Comparison of ENCODE assay signal across 19 mouse cellular contexts in genomic region chr16:77030435-77030834, GRCm38 (mm10). TPM values are rescaled to one million over a fixed set of nuclear protein-coding genes. Genes with fewer than 3 reads are reported as not detected.
A peak's percentile ranks its signal among the peaks of the same experiment; 100 is the strongest.
DNase-seq lines count a peak whose midpoint lies in the region; ATAC-seq and TF ChIP-seq lines count a peak whose summit lies in the region.
"Had no signal": no experiment of that assay in that cellular context is flagged by ENCODE, and none has a peak within 500 bp of the region (broad histone marks: within the 10 kb centered on the region; RNA-seq: fewer than 3 reads in every experiment).

No protein-coding gene starts in this region.

- no peak overlapping the region for H3K27ac ChIP-seq in lung, embryonic 14.5 days (ENCODE audit: low read depth)
- peak overlapping the region; percentile 46 for H3K27ac ChIP-seq in macrophage
- no peak overlapping the region for H3K27ac ChIP-seq in embryonic facial prominence, embryonic 10.5 days (replicated peaks)
- H3K27ac ChIP-seq: embryonic facial prominence, embryonic 15.5 days; limb, embryonic 12.5 days had no signal

- WGBS in lung, embryonic 14.5 days: 42% methylated on average over 2 of the region's 2 CpGs
- 0% methylated on average over 1 of the region's 2 CpGs for WGBS in macrophage (ENCODE audit: missing documents)
- 58% methylated on average over 2 of the region's 2 CpGs for WGBS in embryonic facial prominence, embryonic 10.5 days

- no peak overlapping the region for H3K9ac ChIP-seq in lung, embryonic 14.5 days
- H3K9ac ChIP-seq: embryonic facial prominence, embryonic 15.5 days; limb, embryonic 12.5 days had no signal

- no peak for TF ChIP-seq CTCF in lung, embryonic 14.5 days (IDR thresholded peaks at IDR 0.05; ENCODE audit: low read depth)

- no peaks in the 10 kb centered on the region for H3K27me3 ChIP-seq in lung, embryonic 14.5 days (ENCODE audit: insufficient read depth, low read length)
- H3K27me3 ChIP-seq in embryonic facial prominence, embryonic 10.5 days (replicated peaks; ENCODE audit: low read depth, poor library complexity, severe bottlenecking): no peaks in the 10 kb centered on the region
- H3K27me3 ChIP-seq: embryonic facial prominence, embryonic 15.5 days; limb, embryonic 12.5 days had no signal

- no peaks in the 10 kb centered on the region for H3K9me3 ChIP-seq in lung, embryonic 14.5 days (ENCODE audit: low read depth, low read length)
- no peaks in the 10 kb centered on the region for H3K9me3 ChIP-seq in embryonic facial prominence, embryonic 10.5 days
- H3K9me3 ChIP-seq: embryonic facial prominence, embryonic 15.5 days; limb, embryonic 12.5 days had no signal

- H3K4me2 ChIP-seq in lung, embryonic 14.5 days: no peak overlapping the region
- H3K4me2 ChIP-seq: embryonic facial prominence, embryonic 15.5 days; heart, embryonic 11.5 days; limb, embryonic 12.5 days had no signal

- peak; percentile 47 for DNase-seq in lung, embryonic 14.5 days
- DNase-seq in lung, postnatal 36 days: no peak
- peak; percentile 54 for DNase-seq in Muller cell, postnatal 12 days (ENCODE audit: inconsistent ontology term)
- DNase-seq in embryonic facial prominence, embryonic 10.5 days (ENCODE audit: low spot score): no peak
- no peak for DNase-seq in testis, postnatal 14 days (ENCODE audit: low spot score)
- DNase-seq: adrenal gland, adult 2 months; cerebellum, adult 11 months; gastrocnemius, postnatal 25 days; heart, postnatal 4 days; lung, postnatal 4 days; thymus, adult 18-20 months had no signal

- H3K4me1 ChIP-seq in lung, embryonic 14.5 days (ENCODE audit: insufficient read depth): peaks cover 15% of the 10 kb centered on the region
- H3K4me1 ChIP-seq in embryonic facial prominence, embryonic 10.5 days: peaks cover 16% of the 10 kb centered on the region

- peaks cover 99% of the 10 kb centered on the region for H3K79me2 ChIP-seq in macrophage (ENCODE audit: inconsistent target)

- H3K4me3 ChIP-seq in lung, embryonic 14.5 days (ENCODE audit: low read depth, low read length): no peak overlapping the region
- no peak overlapping the region for H3K4me3 ChIP-seq in macrophage (ENCODE audit: inconsistent target)
- H3K4me3 ChIP-seq in embryonic facial prominence, embryonic 10.5 days: no peak overlapping the region
- H3K4me3 ChIP-seq: embryonic facial prominence, embryonic 15.5 days; limb, embryonic 12.5 days had no signal

- peaks cover 8% of the 10 kb centered on the region; the same call in 1 of the 2 replicates for H3K36me3 ChIP-seq in lung, embryonic 14.5 days (ENCODE audit: insufficient read depth)
- H3K36me3 ChIP-seq in macrophage (ENCODE audit: inconsistent target): peaks cover 7% of the 10 kb centered on the region; the same call in 1 of the 2 replicates
- H3K36me3 ChIP-seq in embryonic facial prominence, embryonic 10.5 days (replicated peaks): peaks cover 15% of the 10 kb centered on the region

- ATAC-seq in lung, embryonic 14.5 days (ENCODE audit: insufficient read depth): no peak
- 0 out of 2 replicates have a peak, but pooled peaks have one; percentile 24 for ATAC-seq in erythroblast, adult 5-6 weeks (replicated peaks; ENCODE audit: low FRiP score, poor library complexity, severe bottlenecking)
- ATAC-seq in megakaryocyte-erythroid progenitor cell, adult 5-6 weeks (replicated peaks; ENCODE audit: low FRiP score, low TSS enrichment, poor library complexity, severe bottlenecking): no peak
- ATAC-seq: CD4-positive, CD25-positive, alpha-beta regulatory T cell, adult 4 months; forebrain, embryonic 16.5 days had no signal

RNA-seq across cellular contexts. Expression of gene Usp25, which starts 16.9 kb away (rescaled TPM):
- polyA plus RNA-seq in lung, embryonic 14.5 days (2014; fragmentation: Nextera tagmentation; extraction: Ambion mirVana): 25.8 and 26.4 TPM in 2 replicates
- total RNA-seq in erythroblast, adult 5-6 weeks (2015; ENCODE audit: low replicate concordance): 232 and 239 TPM in 2 replicates
- 406 and 472 TPM in 2 replicates for total RNA-seq in erythroblast, adult 5-6 weeks (2017; ENCODE audit: low replicate concordance)
- total RNA-seq in macrophage (2018; cell fraction: chromatin; rRNA removed): 100 to 1,000 TPM in 18 of 26 experiments, 10 to 100 TPM in 8; 79.1 to 363 (median 154) TPM
- total RNA-seq in macrophage (2018; cell fraction: cytosol; rRNA removed): 100 to 1,000 TPM in 14 of 26 experiments, 10 to 100 TPM in 12; 75.8 to 205 (median 135) TPM
- total RNA-seq in macrophage (2018; cell fraction: nucleus; rRNA removed): 100 to 1,000 TPM in 15 of 26 experiments, 10 to 100 TPM in 11; 69.7 to 305 (median 192) TPM
- 50.5 to 69.4 TPM (median 59.3 TPM) in 3 replicates for polyA plus RNA-seq in macrophage (2018)
- total RNA-seq in megakaryocyte-erythroid progenitor cell, adult 5-6 weeks (2014; fragmentation: Nextera tagmentation): 78.1 and 82.8 TPM in 2 replicates
- total RNA-seq in megakaryocyte-erythroid progenitor cell, adult 5-6 weeks (2017): 103 and 106 TPM in 2 replicates
- polyA plus RNA-seq in embryonic facial prominence, embryonic 10.5 days (2016; fragmentation: Nextera tagmentation; extraction: Ambion mirVana): 20.4 and 21.7 TPM in 2 replicates

Comparison
In these comparisons a context has a peak if more than half of its experiments do, and no peak if none do; other contexts are left out.
1. DNase-seq: peak in lung, embryonic 14.5 days (single experiment) and Muller cell, postnatal 12 days (single experiment); none in lung, postnatal 36 days (single experiment), embryonic facial prominence, embryonic 10.5 days (single experiment) and testis, postnatal 14 days (single experiment).